38 mouse cellular contexts compared by ENCODE assay signal in genomic region chr10:118178735-118179151, GRCm38 (mm10). TPM values are rescaled to one million over a fixed set of nuclear protein-coding genes. Genes with fewer than 3 reads are reported as not detected.
DNase-seq lines count a peak whose midpoint lies in the region; ATAC-seq lines count a peak whose summit lies in the region.
"Had no signal": no experiment of that assay in that cellular context is flagged by ENCODE, and none has a peak within 500 bp of the region (broad histone marks: within the 10 kb centered on the region; RNA-seq: fewer than 3 reads in every experiment).

No protein-coding gene starts in this region.

- 70% methylated on average over 10 of the region's 10 CpGs for WGBS in heart, embryonic 10.5 days

- no peak overlapping the region for H3K27ac ChIP-seq in heart, embryonic 10.5 days
- H3K27ac ChIP-seq: gastrocnemius, adult 2 months; heart, embryonic 15.5 days; hindbrain, embryonic 13.5 days; left cerebral cortex, adult 2 months; liver, embryonic 13.5 days; midbrain, embryonic 12.5 days; stomach, embryonic 15.5 days had no signal

- peak; percentile 55 for DNase-seq in heart, embryonic 10.5 days (ENCODE audit: low spot score)
- no peak for DNase-seq in heart, adult 18-20 months
- peak; percentile 93 for DNase-seq in MEL-GATA-1-ER (ENCODE audit: extremely low read depth, low read depth)
- no peak for DNase-seq in cerebellum, adult 8-10 months
- DNase-seq in kidney, postnatal 10 days: no peak
- no peak for DNase-seq in testis, postnatal 14 days (ENCODE audit: low spot score)
- DNase-seq: adrenal gland, postnatal 14 days; B cell, adult 2 months; cerebellum, adult 11-12 months; cerebellum, postnatal 10 days; gastrocnemius, adult 2 months; gastrocnemius, postnatal 36 days; kidney, adult 9 months; kidney, postnatal 14 days; liver, embryonic 13.5 days; lung, adult 18-20 months; lung, postnatal 10 days; retina, postnatal 1 day; right cerebral cortex, postnatal 14 days; thymus, postnatal 14 days had no signal

- H3K4me1 ChIP-seq in heart, embryonic 10.5 days: no peaks in the 10 kb centered on the region
- H3K4me1 ChIP-seq: heart, embryonic 15.5 days; hindbrain, embryonic 13.5 days; liver, embryonic 13.5 days; midbrain, embryonic 12.5 days; stomach, embryonic 15.5 days had no signal

- ATAC-seq in megakaryocyte, adult 5-6 weeks (ENCODE audit: poor library complexity, severe bottlenecking): peak; percentile 78
- ATAC-seq: forebrain, embryonic 16.5 days; intestine, postnatal 0 days; Patski had no signal

- H3K9me3 ChIP-seq in heart, embryonic 10.5 days: no peaks in the 10 kb centered on the region
- H3K9me3 ChIP-seq: heart, embryonic 15.5 days; hindbrain, embryonic 13.5 days; liver, embryonic 13.5 days; midbrain, embryonic 12.5 days; stomach, embryonic 15.5 days had no signal

- no peaks in the 10 kb centered on the region for H3K27me3 ChIP-seq in heart, embryonic 10.5 days (ENCODE audit: insufficient read depth, poor library complexity, severe bottlenecking)
- H3K27me3 ChIP-seq: heart, embryonic 15.5 days; hindbrain, embryonic 13.5 days; liver, embryonic 13.5 days; midbrain, embryonic 12.5 days; Patski; stomach, embryonic 15.5 days had no signal

- no peak overlapping the region for H3K4me3 ChIP-seq in heart, embryonic 10.5 days
- H3K4me3 ChIP-seq: erythroblast, embryonic 14.5 days; gastrocnemius, adult 2 months; heart, embryonic 15.5 days; hindbrain, embryonic 13.5 days; left cerebral cortex, adult 2 months; liver, embryonic 13.5 days; midbrain, embryonic 12.5 days; stomach, embryonic 15.5 days had no signal

- H3K36me3 ChIP-seq in heart, embryonic 10.5 days: no peaks in the 10 kb centered on the region
- H3K36me3 ChIP-seq: heart, embryonic 15.5 days; hindbrain, embryonic 13.5 days; liver, embryonic 13.5 days; midbrain, embryonic 12.5 days; stomach, embryonic 15.5 days had no signal

RNA-seq across cellular contexts. Expression of gene Il22, which starts 26.0 kb away (rescaled TPM):
- polyA plus RNA-seq in heart, embryonic 10.5 days (2016; fragmentation: Nextera tagmentation; extraction: Ambion mirVana): 0.11 TPM in 1 of 2 replicates, not detected in the other
- not detected for total RNA-seq in heart, adult 18-20 months (2021)
- not detected in 2 replicates for total RNA-seq in megakaryocyte, adult 5-6 weeks (2015)
- not detected in 2 replicates for total RNA-seq in megakaryocyte, adult 5-6 weeks (2017)
- total RNA-seq: adrenal gland, postnatal 14 days; ES-E14; gastrocnemius, adult 2 months; gastrocnemius, postnatal 36 days; heart, postnatal 25 days; layer of hippocampus, postnatal 10 days; left cerebral cortex, adult 2 months; left cerebral cortex, postnatal 36 days had no signal
- polyA plus RNA-seq: embryonic facial prominence, embryonic 14.5 days; erythroblast, embryonic 14.5 days; forebrain, embryonic 11.5 days; forebrain, embryonic 16.5 days; heart, embryonic 15.5 days; hindbrain, embryonic 13.5 days; intestine, postnatal 0 days; limb, embryonic 14.5 days; liver, embryonic 13.5 days; Patski; small intestine, adult 2 months; stomach, embryonic 15.5 days had no signal

RNA-seq across cellular contexts. Expression of gene Mdm1, which starts 37.1 kb away (rescaled TPM):
- polyA plus RNA-seq in heart, embryonic 10.5 days (2016; fragmentation: Nextera tagmentation; extraction: Ambion mirVana): 21.9 and 28.7 TPM in 2 replicates
- total RNA-seq in heart, adult 18-20 months (2021): 1 to 10 TPM; 4.3 to 5.2 TPM
- total RNA-seq in megakaryocyte, adult 5-6 weeks (2015): 14.9 and 16.4 TPM in 2 replicates
- 21.1 and 49.6 TPM in 2 replicates for total RNA-seq in megakaryocyte, adult 5-6 weeks (2017)

Comparison
In these comparisons a context has a peak if more than half of its experiments do, and no peak if none do; other contexts are left out.
1. DNase-seq: peak in heart, embryonic 10.5 days (single experiment) and MEL-GATA-1-ER (single experiment); none in heart, adult 18-20 months (0 of 2), cerebellum, adult 8-10 months (single experiment), kidney, postnatal 10 days (single experiment) and testis, postnatal 14 days (single experiment).